Mouse (Mus musculus): Measurements from ENCODE around the gene Muc20. TPM values are rescaled to one million over a fixed set of nuclear protein-coding genes. Genes with fewer than 3 reads are reported as not detected.

The Muc20 gene
- polyA plus RNA-seq, 1 experiment from 2014 or later: not detected

DNA sequence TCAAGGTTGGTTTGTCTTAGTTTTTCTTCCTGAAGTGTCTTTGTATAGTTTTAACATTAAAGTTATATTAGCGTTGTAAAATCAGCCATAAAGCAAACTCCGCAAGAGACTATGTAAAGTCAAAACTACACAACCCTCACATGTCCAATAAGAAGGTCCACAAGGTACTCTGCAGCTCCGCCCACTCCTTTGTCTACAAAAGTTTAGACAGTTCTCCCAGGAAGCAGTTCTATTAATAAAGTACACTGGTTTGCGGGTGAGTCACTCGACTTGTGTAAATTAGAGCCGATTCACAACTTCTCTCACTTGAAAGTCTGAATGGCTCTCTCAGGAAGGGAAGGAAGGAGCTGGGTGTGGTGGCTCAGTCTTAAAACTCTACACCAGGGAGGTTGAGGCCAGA is 51.4 kb downstream of the Muc20 start:
- 74% methylated on average over 6 of the region's 6 CpGs for WGBS
- no peaks in the 10 kb centered on the region; the same call in 1 of the 2 replicates for H3K27me3 ChIP-seq (replicated peaks; ENCODE audit: control insufficient read depth, insufficient read depth, low read length)
- H3K9me3 ChIP-seq (ENCODE audit: control insufficient read depth, low read length): no peaks in the 10 kb centered on the region
- H3K4me1 ChIP-seq (replicated peaks; ENCODE audit: control insufficient read depth, insufficient read depth, low read length): no peaks in the 10 kb centered on the region; the same call in 1 of the 2 replicates
- no peak overlapping the region for H3K4me3 ChIP-seq (ENCODE audit: low read depth, low read length)
- no peak overlapping the region for H3K9ac ChIP-seq (ENCODE audit: low read depth, low read length)
- H3K4me2 ChIP-seq: no peak overlapping the region
- H3K36me3 ChIP-seq (ENCODE audit: control insufficient read depth, insufficient read depth, low read length): no peaks in the 10 kb centered on the region
- no peak for ATAC-seq (replicated peaks; ENCODE audit: low FRiP score)
- DNase-seq (ENCODE audit: low spot score): no peak
- no peak overlapping the region for H3K27ac ChIP-seq (ENCODE audit: low read depth, low read length)

DNA sequence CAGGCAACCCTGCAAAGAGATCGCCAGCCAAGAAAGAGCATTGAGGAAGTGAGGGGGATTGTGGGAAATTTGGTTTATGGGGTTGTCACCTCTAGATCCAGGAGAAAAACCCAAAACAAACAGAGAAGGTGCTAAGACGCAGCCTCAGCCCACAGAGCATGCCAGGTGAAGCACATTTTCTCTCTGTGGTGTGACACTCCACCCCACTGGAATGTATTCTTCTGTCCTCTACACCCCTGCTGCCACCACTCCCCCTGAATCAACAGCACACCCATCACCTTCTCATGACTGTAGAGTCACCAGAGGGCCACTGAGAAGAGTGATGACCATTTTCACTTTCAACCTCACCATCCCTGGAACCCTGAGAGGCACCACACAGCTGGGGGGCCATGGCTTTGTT is 54.5 kb downstream of the Muc20 start:
- Histone ChIP-seq H3K36me3 (ENCODE audit: control insufficient read depth, insufficient read depth, low read length) (no peaks in the 10 kb centered on the region), H3K4me1 (replicated peaks; ENCODE audit: control insufficient read depth, insufficient read depth, low read length) (no peaks in the 10 kb centered on the region; the same call in 1 of the 2 replicates), H3K27ac (ENCODE audit: low read depth, low read length) (no peak overlapping the region), H3K27me3 (replicated peaks; ENCODE audit: control insufficient read depth, insufficient read depth, low read length) (no peaks in the 10 kb centered on the region; the same call in 1 of the 2 replicates), H3K9me3 (ENCODE audit: control insufficient read depth, low read length) (no peaks in the 10 kb centered on the region), H3K4me3 (ENCODE audit: low read depth, low read length) (no peak overlapping the region), H3K9ac (ENCODE audit: low read depth, low read length) (no peak overlapping the region), H3K4me2 (no peak overlapping the region)
- 69% methylated on average over 2 of the region's 2 CpGs for WGBS
- DNase-seq (ENCODE audit: low spot score): no peak
- no peak for ATAC-seq (replicated peaks; ENCODE audit: low FRiP score)

DNA sequence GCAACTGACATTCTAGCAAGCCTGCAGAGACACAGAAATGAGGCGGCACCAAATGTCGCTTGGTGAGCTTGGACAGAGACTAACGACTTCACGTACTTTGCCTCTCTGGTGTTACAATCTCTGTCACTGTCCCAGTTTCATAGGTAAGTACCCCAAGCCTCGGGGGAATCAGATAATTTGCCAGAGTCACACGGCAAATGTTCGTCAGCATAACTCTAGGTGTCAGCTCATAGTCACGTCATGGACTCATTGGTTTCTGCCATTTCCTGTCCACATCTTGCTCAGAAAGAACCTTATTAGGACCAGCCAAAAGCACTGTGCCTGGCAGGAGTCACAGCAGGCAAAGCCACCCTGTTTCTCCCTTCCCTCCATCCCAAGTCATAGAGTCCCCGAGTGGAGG is 55.9 kb downstream of the Muc20 start:
- no peaks in the 10 kb centered on the region; the same call in 1 of the 2 replicates for H3K4me1 ChIP-seq (replicated peaks; ENCODE audit: control insufficient read depth, insufficient read depth, low read length)
- no peak overlapping the region for H3K27ac ChIP-seq (ENCODE audit: low read depth, low read length)
- H3K27me3 ChIP-seq (replicated peaks; ENCODE audit: control insufficient read depth, insufficient read depth, low read length): no peaks in the 10 kb centered on the region; the same call in 1 of the 2 replicates
- no peaks in the 10 kb centered on the region for H3K9me3 ChIP-seq (ENCODE audit: control insufficient read depth, low read length)
- DNase-seq (ENCODE audit: low spot score) (no peak), ATAC-seq (replicated peaks; ENCODE audit: low FRiP score) (no peak)
- H3K9ac ChIP-seq (ENCODE audit: low read depth, low read length): no peak overlapping the region
- H3K4me2 ChIP-seq: no peak overlapping the region
- WGBS: 77% methylated on average over 9 of the region's 9 CpGs
- H3K4me3 ChIP-seq (ENCODE audit: low read depth, low read length): no peak overlapping the region
- no peaks in the 10 kb centered on the region for H3K36me3 ChIP-seq (ENCODE audit: control insufficient read depth, insufficient read depth, low read length)

DNA sequence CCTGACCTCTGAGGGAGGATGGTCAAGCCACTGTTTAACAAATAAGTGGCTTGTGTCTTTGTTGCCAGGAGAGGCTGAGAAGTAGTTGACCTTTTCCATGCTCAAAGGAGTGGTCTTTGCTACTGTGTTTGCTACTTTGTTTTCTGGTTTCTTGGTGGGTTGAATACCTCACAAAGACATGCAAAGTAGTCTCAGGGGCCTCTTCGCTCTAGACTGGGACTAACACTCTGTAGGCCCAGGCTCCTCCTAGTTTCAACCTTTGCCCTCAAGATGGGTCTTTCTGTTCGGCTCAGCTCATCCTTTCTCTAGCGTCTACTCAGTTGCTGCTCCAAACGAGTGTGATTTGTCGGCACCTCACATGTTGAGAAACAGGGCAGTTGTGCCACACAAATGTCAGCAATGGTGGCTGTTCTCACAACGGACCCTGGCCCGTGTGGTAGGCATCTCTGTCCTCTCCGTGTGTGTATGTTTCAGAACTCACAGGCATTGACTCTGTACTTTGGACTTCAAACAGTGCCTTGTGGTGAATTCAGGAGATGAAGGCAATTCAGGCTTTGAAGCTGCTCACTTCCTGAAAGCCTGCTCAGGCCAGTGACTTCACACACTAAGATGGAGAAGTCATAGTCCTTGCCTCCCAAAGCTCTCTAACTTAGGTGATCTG is 57.1 kb downstream of the Muc20 start:
- 74% methylated on average over 8 of the region's 8 CpGs for WGBS
- no peak overlapping the region for H3K4me2 ChIP-seq
- DNase-seq (ENCODE audit: low spot score) (no peak), ATAC-seq (replicated peaks; ENCODE audit: low FRiP score) (no peak)
- no peaks in the 10 kb centered on the region; the same call in 1 of the 2 replicates for H3K27me3 ChIP-seq (replicated peaks; ENCODE audit: control insufficient read depth, insufficient read depth, low read length)
- H3K9me3 ChIP-seq (ENCODE audit: control insufficient read depth, low read length): no peaks in the 10 kb centered on the region
- no peak overlapping the region for H3K27ac ChIP-seq (ENCODE audit: low read depth, low read length)
- no peak overlapping the region for H3K9ac ChIP-seq (ENCODE audit: low read depth, low read length)
- H3K4me1 ChIP-seq (replicated peaks; ENCODE audit: control insufficient read depth, insufficient read depth, low read length): no peaks in the 10 kb centered on the region; the same call in 1 of the 2 replicates
- H3K4me3 ChIP-seq (ENCODE audit: low read depth, low read length): no peak overlapping the region
- H3K36me3 ChIP-seq (ENCODE audit: control insufficient read depth, insufficient read depth, low read length): no peaks in the 10 kb centered on the region

DNA sequence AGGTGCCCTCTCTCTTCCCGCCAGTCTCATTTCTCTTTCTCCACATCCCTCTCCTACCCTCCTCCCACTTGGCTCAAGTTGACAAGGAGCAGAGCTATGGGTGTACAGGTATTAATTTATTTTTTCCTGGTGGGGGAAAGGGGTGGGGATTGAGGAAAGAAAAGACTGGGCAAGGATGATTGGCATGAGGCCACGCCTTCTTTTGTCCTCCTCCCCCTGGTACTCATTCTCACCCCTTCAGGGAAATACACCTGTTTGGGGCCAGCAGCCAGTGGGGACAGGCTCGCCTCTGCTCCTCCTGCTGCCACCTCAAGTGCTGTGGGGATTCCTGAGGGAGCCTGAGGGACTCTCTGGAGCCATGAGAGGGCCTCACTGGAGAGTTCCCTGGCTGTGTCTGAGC is 61.2 kb downstream of the Muc20 start:
- H3K4me3 ChIP-seq (ENCODE audit: low read depth, low read length): no peak overlapping the region
- no peak overlapping the region for H3K27ac ChIP-seq (ENCODE audit: low read depth, low read length)
- no peaks in the 10 kb centered on the region for H3K36me3 ChIP-seq (ENCODE audit: control insufficient read depth, insufficient read depth, low read length)
- H3K9ac ChIP-seq (ENCODE audit: low read depth, low read length): no peak overlapping the region
- no peaks in the 10 kb centered on the region for H3K9me3 ChIP-seq (ENCODE audit: control insufficient read depth, low read length)
- DNase-seq (ENCODE audit: low spot score) (no peak), ATAC-seq (replicated peaks; ENCODE audit: low FRiP score) (no peak)
- WGBS: 42% methylated on average over 3 of the region's 3 CpGs
- no peak overlapping the region for H3K4me2 ChIP-seq
- H3K4me1 ChIP-seq (replicated peaks; ENCODE audit: control insufficient read depth, insufficient read depth, low read length): no peaks in the 10 kb centered on the region; the same call in 1 of the 2 replicates
- H3K27me3 ChIP-seq (replicated peaks; ENCODE audit: control insufficient read depth, insufficient read depth, low read length): no peaks in the 10 kb centered on the region; the same call in 1 of the 2 replicates

DNA sequence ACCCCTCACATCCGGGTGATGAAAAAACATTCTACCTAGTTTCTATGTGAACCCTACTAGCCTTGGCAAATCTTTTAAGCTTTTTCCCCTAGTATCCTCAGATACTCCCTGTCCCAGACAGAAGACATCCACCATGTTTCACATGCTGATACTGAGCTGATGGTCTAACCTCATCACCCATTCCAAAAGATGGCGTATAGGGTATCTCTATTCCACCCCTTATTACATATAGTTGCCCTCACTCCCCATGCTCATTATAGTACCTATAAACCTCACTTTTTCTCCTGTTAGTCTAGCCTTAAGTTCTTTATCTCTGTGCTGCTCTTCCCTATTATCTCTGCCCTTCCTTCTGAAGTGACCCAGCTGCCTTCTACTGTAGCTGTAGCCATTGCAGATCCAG is 61.6 kb downstream of the Muc20 start, which contains the start of gene Muc4:
Gene Muc4, plus strand, starts transcription at position 301 of the 400 bp plus-strand sequence.
- H3K27me3 ChIP-seq (replicated peaks; ENCODE audit: control insufficient read depth, insufficient read depth, low read length): no peaks in the 10 kb centered on the region
- WGBS: 90% methylated on average over 2 of the region's 2 CpGs
- no peaks in the 10 kb centered on the region for H3K4me1 ChIP-seq (replicated peaks; ENCODE audit: control insufficient read depth, insufficient read depth, low read length)
- H3K9me3 ChIP-seq (ENCODE audit: control insufficient read depth, low read length): no peaks in the 10 kb centered on the region
- no peak for DNase-seq (ENCODE audit: low spot score)
- ATAC-seq (replicated peaks; ENCODE audit: low FRiP score): no peak
- no peak within 1 kb of the TSS for H3K4me2 ChIP-seq
- no peak within 1 kb of the TSS for H3K27ac ChIP-seq (ENCODE audit: low read depth, low read length)
- no peak within 1 kb of the TSS for H3K4me3 ChIP-seq (ENCODE audit: low read depth, low read length)
- H3K9ac ChIP-seq (ENCODE audit: low read depth, low read length): no peak within 1 kb of the TSS
- H3K36me3 ChIP-seq (ENCODE audit: control insufficient read depth, insufficient read depth, low read length): no peaks in the 10 kb centered on the region

DNA sequence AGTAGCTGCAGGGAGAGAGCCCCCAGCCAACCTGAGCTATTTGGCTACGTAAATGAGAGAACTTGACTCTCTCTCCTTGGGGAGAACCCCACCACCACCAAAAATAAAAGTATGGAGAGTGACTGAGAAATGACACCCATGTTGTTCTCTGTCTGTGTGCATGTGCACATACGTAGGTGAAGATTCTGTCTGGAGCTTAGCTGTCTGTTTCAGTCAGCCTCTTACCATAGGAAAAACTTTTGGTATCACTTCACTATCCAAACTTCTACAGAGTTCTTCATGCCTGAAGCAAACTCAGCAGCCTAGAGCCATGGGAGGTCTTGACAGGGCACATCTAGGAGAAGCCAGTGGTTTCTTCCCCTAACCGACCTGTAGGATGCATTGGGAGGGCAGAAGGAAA is 64.0 kb downstream of the Muc20 start:
- Histone ChIP-seq H3K4me3 (ENCODE audit: low read depth, low read length) (no peak overlapping the region), H3K9ac (ENCODE audit: low read depth, low read length) (no peak overlapping the region), H3K4me2 (no peak overlapping the region), H3K36me3 (ENCODE audit: control insufficient read depth, insufficient read depth, low read length) (no peaks in the 10 kb centered on the region), H3K27ac (ENCODE audit: low read depth, low read length) (no peak overlapping the region), H3K27me3 (replicated peaks; ENCODE audit: control insufficient read depth, insufficient read depth, low read length) (no peaks in the 10 kb centered on the region), H3K9me3 (ENCODE audit: control insufficient read depth, low read length) (no peaks in the 10 kb centered on the region), H3K4me1 (replicated peaks; ENCODE audit: control insufficient read depth, insufficient read depth, low read length) (no peaks in the 10 kb centered on the region)
- ATAC-seq (replicated peaks; ENCODE audit: low FRiP score) (no peak), DNase-seq (ENCODE audit: low spot score) (no peak)
- 83% methylated on average over 3 of the region's 3 CpGs for WGBS

DNA sequence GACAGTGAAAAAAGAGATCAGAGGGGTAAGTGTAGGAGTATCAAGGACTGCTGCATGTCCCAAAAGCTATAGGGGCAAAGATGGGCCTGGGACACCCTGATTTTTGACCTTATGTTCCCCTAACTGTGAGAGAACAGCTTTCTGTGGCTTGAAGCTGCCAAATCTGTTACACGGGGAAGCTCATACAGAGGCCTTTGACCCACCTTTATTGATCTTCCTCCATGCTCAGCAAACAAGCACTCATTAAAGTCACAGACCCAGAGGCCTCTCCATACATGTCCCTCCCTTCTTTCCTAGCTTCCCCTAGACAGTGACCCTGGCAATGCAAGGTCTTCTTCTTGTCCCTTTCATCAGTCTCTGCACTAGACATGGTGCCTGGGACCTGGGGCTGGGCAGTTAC is 68.5 kb downstream of the Muc20 start:
- no peaks in the 10 kb centered on the region for H3K9me3 ChIP-seq (ENCODE audit: control insufficient read depth, low read length)
- DNase-seq (ENCODE audit: low spot score): no peak
- ATAC-seq (replicated peaks; ENCODE audit: low FRiP score): no peak
- no peak overlapping the region for H3K9ac ChIP-seq (ENCODE audit: low read depth, low read length)
- H3K27ac ChIP-seq (ENCODE audit: low read depth, low read length): no peak overlapping the region
- no peaks in the 10 kb centered on the region for H3K36me3 ChIP-seq (ENCODE audit: control insufficient read depth, insufficient read depth, low read length)
- H3K27me3 ChIP-seq (replicated peaks; ENCODE audit: control insufficient read depth, insufficient read depth, low read length): no peaks in the 10 kb centered on the region
- no peak overlapping the region for H3K4me2 ChIP-seq
- no peak overlapping the region for H3K4me3 ChIP-seq (ENCODE audit: low read depth, low read length)
- H3K4me1 ChIP-seq (replicated peaks; ENCODE audit: control insufficient read depth, insufficient read depth, low read length): no peaks in the 10 kb centered on the region
- WGBS: 44% methylated on average over 1 of the region's 1 CpGs

DNA sequence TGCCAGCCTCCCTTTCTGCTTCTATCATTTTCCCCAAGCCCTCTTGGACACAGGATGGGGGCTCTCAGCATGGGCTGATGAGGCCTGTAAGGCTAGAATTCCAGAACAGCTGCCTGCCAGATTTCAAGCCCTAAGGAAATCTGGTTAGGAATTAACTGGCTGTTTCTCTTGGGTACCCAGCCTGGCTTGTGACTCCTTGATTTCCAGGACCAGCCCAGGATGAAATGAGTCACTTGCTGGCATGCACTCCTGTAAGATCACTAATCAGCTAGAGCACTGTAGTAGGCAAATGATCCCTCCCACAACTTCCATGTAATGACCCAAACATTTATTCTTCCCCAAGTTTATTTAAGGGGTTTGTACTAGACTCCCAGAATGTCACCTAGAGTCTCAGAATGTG is 69.0 kb downstream of the Muc20 start:
- DNase-seq (ENCODE audit: low spot score) (no peak), ATAC-seq (replicated peaks; ENCODE audit: low FRiP score) (no peak)
- Histone ChIP-seq H3K36me3 (ENCODE audit: control insufficient read depth, insufficient read depth, low read length) (no peaks in the 10 kb centered on the region), H3K9me3 (ENCODE audit: control insufficient read depth, low read length) (no peaks in the 10 kb centered on the region), H3K4me1 (replicated peaks; ENCODE audit: control insufficient read depth, insufficient read depth, low read length) (0 out of 2 replicates have a peak, but pooled peaks cover 2% of the 10 kb centered on the region), H3K27me3 (replicated peaks; ENCODE audit: control insufficient read depth, insufficient read depth, low read length) (no peaks in the 10 kb centered on the region), H3K4me3 (ENCODE audit: low read depth, low read length) (no peak overlapping the region), H3K4me2 (no peak overlapping the region), H3K27ac (ENCODE audit: low read depth, low read length) (no peak overlapping the region), H3K9ac (ENCODE audit: low read depth, low read length) (no peak overlapping the region)
